Mouse (Mus musculus) liver, adult 2 months (tissue): ENCODE measurements around the gene Synpo2.

Experiments used
- CTCF ChIP-seq: fragments of 200-500 bp; IDR thresholded peaks from 2 replicates; pipeline ENCODE4 v1.5.1; 2011; ENCODE audit warnings: low read depth, low read length, control low read depth
- POLR2A ChIP-seq: fragments of 200-500 bp; IDR thresholded peaks from 2 replicates; pipeline ENCODE4 v1.6.1; 2011; ENCODE audit warnings: low read length, control low read depth; ENCODE audit not compliant: insufficient read depth; ENCODE audit errors: extremely low read depth

- TF ChIP-seq POLR2A (no peak), CTCF (no peak)
Observed at GRCm38 (mm10) chr3:123064186-123064585, 171.8 kb downstream of the Synpo2 start.
